Mouse (Mus musculus): ENCODE measurements around the gene Glra1.

GRCm38 (mm10) chr11:55608524-55608920 is 524 bp upstream of the Glra1 start:
- no peak for TF ChIP-seq CTCF (IDR thresholded peaks at IDR 0.05; ENCODE audit: extremely low read depth, insufficient read length, insufficient replicate concordance, low read depth, low read length)
- no peak for TF ChIP-seq POLR2A (IDR thresholded peaks at IDR 0.05; ENCODE audit: low read depth, low read length)
